In genomic region chr12:29926896-29927295, GRCm38 (mm10) we compare ENCODE assay signal across 8 mouse cellular contexts. TPM values are rescaled to one million over a fixed set of nuclear protein-coding genes. Genes with fewer than 3 reads are reported as not detected.
DNase-seq lines count a peak whose midpoint lies in the region; ATAC-seq lines count a peak whose summit lies in the region.

No protein-coding gene starts in this region.

- no peaks in the 10 kb centered on the region for H3K4me1 ChIP-seq in embryonic facial prominence, embryonic 14.5 days (ENCODE audit: control insufficient read depth, insufficient read depth, low read length)

- no peak overlapping the region for H3K9ac ChIP-seq in embryonic facial prominence, embryonic 14.5 days (ENCODE audit: low read depth, low read length)

- H3K36me3 ChIP-seq in embryonic facial prominence, embryonic 14.5 days (ENCODE audit: control insufficient read depth, insufficient read depth, low read length): no peaks in the 10 kb centered on the region

- H3K27me3 ChIP-seq in embryonic facial prominence, embryonic 14.5 days (replicated peaks; ENCODE audit: control insufficient read depth, insufficient read depth, low read length): no peaks in the 10 kb centered on the region

- no peaks in the 10 kb centered on the region for H3K9me3 ChIP-seq in embryonic facial prominence, embryonic 14.5 days (ENCODE audit: control insufficient read depth, low read length)

- no peak overlapping the region for H3K4me2 ChIP-seq in embryonic facial prominence, embryonic 14.5 days (ENCODE audit: low read depth, low read length)

- 32% methylated on average over 3 of the region's 3 CpGs for WGBS in embryonic facial prominence, embryonic 14.5 days

- peak; percentile 75 for ATAC-seq in embryonic facial prominence, embryonic 14.5 days (ENCODE audit: low read depth)
- ATAC-seq in activated CD4-positive, CD25-positive, alpha-beta regulatory T cell, adult 4 months: no peak

- no peak overlapping the region for H3K4me3 ChIP-seq in embryonic facial prominence, embryonic 14.5 days (ENCODE audit: low read depth, low read length)

- peak; percentile 57 to 71 for DNase-seq in left cerebral cortex, adult 18-20 months (ENCODE audit: low spot score in 2 of 2)
- no peak for DNase-seq in left cerebral cortex, adult 11 months (ENCODE audit: low spot score)
- DNase-seq in adrenal gland, adult 18-20 months (ENCODE audit: low spot score in 2 of 2): peak; percentile 53 to 69
- DNase-seq in embryonic facial prominence, embryonic 14.5 days (ENCODE audit: low spot score): peak; percentile 69
- DNase-seq in kidney, adult 8-10 months: peak; percentile 30 to 75
- DNase-seq in lung, postnatal 14 days: peak; percentile 80
- peak; percentile 83 for DNase-seq in right cerebral cortex, postnatal 4 days

- H3K27ac ChIP-seq in embryonic facial prominence, embryonic 14.5 days (replicated peaks; ENCODE audit: low read depth, low read length): no peak overlapping the region

RNA-seq across cellular contexts. Expression of gene Pxdn, which starts 10.5 kb away (rescaled TPM):
- total RNA-seq in left cerebral cortex, adult 18-20 months (2021): 10 to 100 TPM; 41.7 to 54.0 TPM
- total RNA-seq in adrenal gland, adult 18-20 months (2021): 10 to 100 TPM; 32.5 to 47.3 TPM
- 128 and 139 TPM in 2 replicates for polyA plus RNA-seq in embryonic facial prominence, embryonic 14.5 days (2014; fragmentation: Nextera tagmentation; extraction: Ambion mirVana)
- not detected for polyA plus RNA-seq in activated CD4-positive, CD25-positive, alpha-beta regulatory T cell, adult 4 months (2017; shearing (Covaris generic))
